25 mouse cellular contexts compared by ENCODE assay signal in the genomic region with DNA sequence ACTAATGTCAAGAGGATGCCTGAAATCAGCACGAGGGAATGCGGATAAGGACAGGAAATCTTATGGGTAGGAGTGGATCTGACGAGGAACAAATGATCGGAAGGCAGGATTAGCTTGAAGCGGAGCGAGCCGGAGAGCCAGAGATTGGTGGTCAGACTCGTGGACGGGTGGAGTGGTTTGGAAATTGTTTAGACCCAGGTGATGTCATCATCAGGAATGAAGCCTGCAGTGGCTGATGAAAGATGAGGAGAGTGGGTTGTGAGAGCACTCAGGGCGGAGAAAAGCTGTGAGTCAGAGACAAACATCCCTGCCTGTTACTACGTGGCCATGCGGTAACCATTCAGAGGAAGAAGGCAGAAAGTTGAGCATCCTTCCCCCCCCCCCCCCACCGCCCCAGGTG.
DNase-seq lines count a peak whose midpoint lies in the region; ATAC-seq and TF ChIP-seq lines count a peak whose summit lies in the region.
"Had no signal": no experiment of that assay in that cellular context is flagged by ENCODE, and none has a peak within 500 bp of the region (broad histone marks: within the 10 kb centered on the region; RNA-seq: fewer than 3 reads in every experiment).

No protein-coding gene starts in this region.

- POLR2A ChIA-PET in Patski (lab: Charles Lee) = no interaction called here

- H3K36me3 ChIP-seq in heart, embryonic 12.5 days = no peaks in the 10 kb centered on the region
- H3K36me3 ChIP-seq in liver, postnatal 0 days (replicated peaks; ENCODE audit: insufficient read depth, low read length) = no peaks in the 10 kb centered on the region
- no peaks in the 10 kb centered on the region for H3K36me3 ChIP-seq in liver, embryonic 11.5 days (ENCODE audit: control insufficient read depth, insufficient read depth, low read length)
- H3K36me3 ChIP-seq: embryonic facial prominence, embryonic 12.5 days; hindbrain, embryonic 13.5 days; intestine, embryonic 15.5 days; limb, embryonic 15.5 days; liver, embryonic 15.5 days; neural tube, embryonic 15.5 days had no signal

- no peak overlapping the region for H3K9ac ChIP-seq in heart, embryonic 12.5 days
- H3K9ac ChIP-seq in liver, postnatal 0 days (replicated peaks) = no peak overlapping the region
- H3K9ac ChIP-seq in liver, embryonic 11.5 days (ENCODE audit: low read depth, low read length) = no peak overlapping the region
- H3K9ac ChIP-seq: embryonic facial prominence, embryonic 12.5 days; forebrain, embryonic 13.5 days; hindbrain, embryonic 13.5 days; intestine, embryonic 15.5 days; limb, embryonic 15.5 days; liver, embryonic 15.5 days; neural tube, embryonic 15.5 days had no signal

- H3K27ac ChIP-seq in heart, embryonic 12.5 days (ENCODE audit: poor library complexity, severe bottlenecking) = peak overlapping the region; percentile 57; the same call in 1 of the 2 replicates
- H3K27ac ChIP-seq in liver, postnatal 0 days (ENCODE audit: low read depth) = no peak overlapping the region
- H3K27ac ChIP-seq in liver, embryonic 11.5 days (ENCODE audit: low read depth, low read length) = no peak overlapping the region
- H3K27ac ChIP-seq: embryonic facial prominence, embryonic 12.5 days; forebrain, embryonic 13.5 days; hindbrain, embryonic 13.5 days; intestine, embryonic 15.5 days; limb, embryonic 15.5 days; liver, embryonic 15.5 days; neural tube, embryonic 15.5 days had no signal

- WGBS in heart, embryonic 12.5 days = 46% methylated on average over 13 of the region's 13 CpGs
- 80% methylated on average over 12 of the region's 13 CpGs for WGBS in liver, postnatal 0 days (ENCODE audit: insufficient replicate concordance)
- WGBS in liver, embryonic 11.5 days = 75% methylated on average over 13 of the region's 13 CpGs

- in situ Hi-C loops in Patski (cut with MboI; ENCODE audit: low pct_unique_long_range_greater_than_20kb) = no loop called here

- no peak for ATAC-seq in heart, embryonic 12.5 days (ENCODE audit: insufficient number of reproducible peaks, low FRiP score)
- ATAC-seq in liver, postnatal 0 days = peak; percentile 53
- no peak for ATAC-seq in liver, embryonic 11.5 days (replicated peaks; ENCODE audit: low FRiP score)
- peak; percentile 44 for ATAC-seq in Patski
- ATAC-seq: activated CD4-positive, CD25-positive, alpha-beta regulatory T cell, adult 4 months; forebrain, embryonic 13.5 days; intestine, embryonic 15.5 days had no signal

- H3K4me2 ChIP-seq in heart, embryonic 12.5 days = peak overlapping the region; percentile 16; the same call in 1 of the 2 replicates
- H3K4me2 ChIP-seq in liver, postnatal 0 days (ENCODE audit: low read depth, low read length) = no peak overlapping the region
- H3K4me2 ChIP-seq in liver, embryonic 11.5 days = no peak overlapping the region
- H3K4me2 ChIP-seq: embryonic facial prominence, embryonic 12.5 days; forebrain, embryonic 13.5 days; hindbrain, embryonic 13.5 days; intestine, embryonic 15.5 days; limb, embryonic 15.5 days; liver, embryonic 15.5 days; midbrain, embryonic 11.5 days; neural tube, embryonic 15.5 days had no signal

- no peak for TF ChIP-seq CTCF in liver, postnatal 0 days (IDR thresholded peaks at IDR 0.05; ENCODE audit: low read depth)
- TF ChIP-seq CTCF in Patski (IDR thresholded peaks at IDR 0.05) = no peak

- peaks cover 25% of the 10 kb centered on the region for H3K4me1 ChIP-seq in heart, embryonic 12.5 days (replicated peaks)
- no peaks in the 10 kb centered on the region for H3K4me1 ChIP-seq in liver, postnatal 0 days (ENCODE audit: insufficient read depth)
- H3K4me1 ChIP-seq in liver, embryonic 11.5 days (replicated peaks; ENCODE audit: control insufficient read depth, insufficient read depth, low read length) = no peaks in the 10 kb centered on the region
- H3K4me1 ChIP-seq: embryonic facial prominence, embryonic 12.5 days; intestine, embryonic 15.5 days; liver, embryonic 15.5 days; neural tube, embryonic 15.5 days had no signal

- no peak overlapping the region for H3K4me3 ChIP-seq in heart, embryonic 12.5 days
- H3K4me3 ChIP-seq in liver, postnatal 0 days (ENCODE audit: low read depth, low read length) = no peak overlapping the region
- H3K4me3 ChIP-seq in liver, embryonic 11.5 days (ENCODE audit: low read depth, low read length) = no peak overlapping the region
- H3K4me3 ChIP-seq: embryonic facial prominence, embryonic 12.5 days; erythroblast, embryonic 14.5 days; forebrain, embryonic 13.5 days; hindbrain, embryonic 13.5 days; intestine, embryonic 15.5 days; limb, embryonic 15.5 days; liver, embryonic 15.5 days; neural tube, embryonic 15.5 days had no signal

- no peaks in the 10 kb centered on the region for H3K9me3 ChIP-seq in heart, embryonic 12.5 days (replicated peaks)
- no peaks in the 10 kb centered on the region for H3K9me3 ChIP-seq in liver, postnatal 0 days (ENCODE audit: low read length)
- no peaks in the 10 kb centered on the region for H3K9me3 ChIP-seq in liver, embryonic 11.5 days (ENCODE audit: control insufficient read depth, low read length)
- H3K9me3 ChIP-seq: embryonic facial prominence, embryonic 12.5 days; forebrain, embryonic 13.5 days; hindbrain, embryonic 13.5 days; intestine, embryonic 15.5 days; limb, embryonic 15.5 days; liver, embryonic 15.5 days; neural tube, embryonic 15.5 days had no signal

- TF ChIP-seq EP300 in liver, postnatal 0 days (IDR thresholded peaks at IDR 0.05; ENCODE audit: low read depth) = no peak

- DNase-seq in heart, postnatal 14 days = no peak
- no peak for DNase-seq in liver, postnatal 0 days
- no peak for DNase-seq in liver, embryonic 11.5 days (ENCODE audit: low spot score)
- no peak for DNase-seq in Patski (ENCODE audit: low read depth, low spot score)
- no peak for DNase-seq in gastrocnemius, adult 8-10 months (ENCODE audit: low spot score in 2 of 2)
- no peak for DNase-seq in cerebellum, adult 11-12 months
- DNase-seq: adrenal gland, adult 8-10 months; B cell, adult 2 months; cerebellum, adult 2 months; cerebellum, postnatal 25 days; heart, postnatal 10 days; kidney, adult 8-10 months; kidney, postnatal 10 days; left cerebral cortex, postnatal 4 days had no signal

- H3K27me3 ChIP-seq in heart, embryonic 12.5 days (replicated peaks) = no peaks in the 10 kb centered on the region
- H3K27me3 ChIP-seq in liver, postnatal 0 days (ENCODE audit: insufficient read depth, low read length) = no peaks in the 10 kb centered on the region
- H3K27me3 ChIP-seq in liver, embryonic 11.5 days (replicated peaks; ENCODE audit: control insufficient read depth, insufficient read depth, low read length) = no peaks in the 10 kb centered on the region
- no peaks in the 10 kb centered on the region for H3K27me3 ChIP-seq in Patski
- H3K27me3 ChIP-seq: embryonic facial prominence, embryonic 12.5 days; forebrain, embryonic 13.5 days; hindbrain, embryonic 13.5 days; intestine, embryonic 15.5 days; limb, embryonic 15.5 days; liver, embryonic 15.5 days; neural tube, embryonic 15.5 days had no signal

- intact Hi-C loops in heart, postnatal 14 days (cut with DNase I) = no loop called here

- CTCF ChIA-PET in Patski (lab: Charles Lee) = no interaction called here

Comparison
In these comparisons a context has a peak if more than half of its experiments do, and no peak if none do; other contexts are left out.
1. ATAC-seq: peak in liver, postnatal 0 days (single experiment) and Patski (single experiment); none in heart, embryonic 12.5 days (single experiment) and liver, embryonic 11.5 days (single experiment).